Mouse (Mus musculus) neural tube, embryonic 11.5 days (tissue): Measurements from ENCODE around the gene Apex2. TPM values are rescaled to one million over a fixed set of nuclear protein-coding genes. Genes with fewer than 3 reads are reported as not detected.

ENCODE experiments used
- ATAC-seq: fragments of 200-750 bp; cut with Nextera tagmentation; 2 replicates; pipeline ENCODE4 v1.8.0; 2017; ENCODE audit warnings: moderate number of reproducible peaks, mild to moderate bottlenecking, moderate TSS enrichment, moderate library complexity; ENCODE audit not compliant: insufficient read depth, low FRiP score, low TSS enrichment
- DNase-seq: peaks from one replicate; pipeline ENCODE4 v3.0.0-alpha.2; 2015; ENCODE audit warnings: low spot score
- H3K27ac ChIP-seq: fragments of 300-500 bp; sonication (generic); 2 replicates; pipeline ENCODE4 v1.5.1; 2014; ENCODE audit warnings: low read depth, mild to moderate bottlenecking, low read length
- H3K27me3 ChIP-seq: fragments of 300-500 bp; sonication (generic); 2 replicates; pipeline ENCODE4 v1.6.1; 2014; ENCODE audit warnings: mild to moderate bottlenecking, low read length, mixed read lengths; ENCODE audit not compliant: control insufficient read depth, insufficient read depth
- H3K36me3 ChIP-seq: fragments of 300-500 bp; sonication (generic); 2 replicates; pipeline ENCODE4 v1.6.1; 2014; ENCODE audit warnings: mild to moderate bottlenecking, low read length, moderate library complexity, mixed read lengths; ENCODE audit not compliant: control insufficient read depth, insufficient read depth
- H3K4me1 ChIP-seq: fragments of 300-500 bp; sonication (generic); 2 replicates; pipeline ENCODE4 v1.6.1; 2014; ENCODE audit warnings: low read length, mixed read lengths; ENCODE audit not compliant: control insufficient read depth, insufficient read depth
- H3K4me2 ChIP-seq: fragments of 300-500 bp; sonication (generic); 2 replicates; pipeline ENCODE4 v1.6.1; 2014; ENCODE audit warnings: low read depth, mild to moderate bottlenecking, moderate library complexity
- H3K4me3 ChIP-seq: fragments of 300-500 bp; sonication (generic); 2 replicates; pipeline ENCODE4 v1.5.1; 2014; ENCODE audit warnings: low read depth, low read length
- H3K9ac ChIP-seq: fragments of 300-500 bp; sonication (generic); 2 replicates; pipeline ENCODE4 v1.6.1; 2014; ENCODE audit warnings: mild to moderate bottlenecking, low read length
- H3K9me3 ChIP-seq: fragments of 300-500 bp; sonication (generic); 2 replicates; pipeline ENCODE4 v1.6.1; 2016; ENCODE audit warnings: low read length; ENCODE audit not compliant: control insufficient read depth
- WGBS: fragments of 180-500 bp; shearing (Covaris S2); extraction: QIAGEN DNeasy Blood & Tissue Kit; methylation state at CpG from one replicate; pipeline ENCODE4 v1.1.7; 2014; 5-methylcytosine and 5-hydroxymethylcytosine counted together
- polyA plus RNA-seq: library from polyadenylated mRNA; unstranded; fragments of >200 nt; fragmentation: Nextera tagmentation; extraction: Ambion mirVana; gene quantifications from 2 replicates; pipeline ENCODE4 v1.2.1, GENCODE M21; 2014

Apex2 gene
- polyA plus RNA-seq, result 27.1 and 27.3 TPM in 2 replicates

DNA sequence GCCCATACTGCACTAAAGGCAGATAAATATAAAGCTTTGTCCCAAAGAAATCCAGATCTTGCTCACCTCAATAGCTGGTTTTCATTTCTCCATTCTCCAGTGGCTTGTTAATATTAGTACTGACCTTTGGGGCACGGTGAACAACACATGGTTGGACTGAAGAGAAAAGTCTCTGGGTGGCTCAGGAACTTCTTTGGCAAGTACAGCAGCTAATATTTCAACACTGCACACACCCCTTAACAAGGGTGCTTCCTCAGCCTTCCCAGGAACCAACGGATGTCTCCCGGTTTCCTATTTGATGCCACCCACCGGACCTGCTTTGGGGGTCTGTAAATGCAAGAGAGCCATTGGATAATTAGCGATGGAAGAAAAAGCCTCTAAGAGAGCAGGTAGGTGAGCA is at the start of gene Apex2:
Gene Apex2 (minus strand): TSS at position 173 of the 400 bp plus-strand sequence.
- Histone ChIP-seq H3K4me2 (no peak within 1 kb of the TSS), H3K27me3 (0 out of 2 replicates have a peak, but pooled peaks cover 2% of the 10 kb centered on the region), H3K9me3 (no peaks in the 10 kb centered on the region), H3K4me3 (no peak within 1 kb of the TSS), H3K9ac (no peak within 1 kb of the TSS), H3K36me3 (no peaks in the 10 kb centered on the region), H3K4me1 (no peaks in the 10 kb centered on the region), H3K27ac (no peak within 1 kb of the TSS)
- no peak for ATAC-seq
- 72% methylated on average over 5 of the region's 5 CpGs for WGBS
- DNase-seq, result no peak

DNA sequence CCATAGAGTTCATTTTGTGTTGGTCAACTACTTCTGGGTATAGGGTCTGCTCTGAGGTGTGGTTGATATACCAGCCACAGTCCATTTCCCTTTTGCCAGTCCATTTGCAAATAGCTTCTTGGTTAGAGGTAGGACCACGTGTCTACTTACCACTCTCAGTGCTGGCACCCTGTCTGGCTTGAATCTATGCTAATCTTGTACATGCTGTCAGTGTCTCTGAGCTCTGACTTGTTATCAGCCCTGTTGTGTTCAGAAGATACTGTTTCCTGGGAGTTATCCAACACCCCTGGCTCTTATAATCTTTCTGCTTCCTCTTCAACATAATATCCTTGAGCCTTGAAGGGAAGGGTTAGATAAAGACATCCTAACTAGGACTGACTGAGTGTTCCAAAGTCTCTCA is 46.8 kb upstream of the Apex2 start:
- Histone ChIP-seq H3K4me1 (no peaks in the 10 kb centered on the region), H3K4me2 (no peak overlapping the region), H3K9ac (no peak overlapping the region), H3K27ac (no peak overlapping the region), H3K9me3 (no peaks in the 10 kb centered on the region), H3K27me3 (no peaks in the 10 kb centered on the region), H3K36me3 (no peaks in the 10 kb centered on the region), H3K4me3 (no peak overlapping the region)
- ATAC-seq (no peak), DNase-seq (no peak)
- WGBS, result 65% methylated on average over 1 of the region's 1 CpGs

DNA sequence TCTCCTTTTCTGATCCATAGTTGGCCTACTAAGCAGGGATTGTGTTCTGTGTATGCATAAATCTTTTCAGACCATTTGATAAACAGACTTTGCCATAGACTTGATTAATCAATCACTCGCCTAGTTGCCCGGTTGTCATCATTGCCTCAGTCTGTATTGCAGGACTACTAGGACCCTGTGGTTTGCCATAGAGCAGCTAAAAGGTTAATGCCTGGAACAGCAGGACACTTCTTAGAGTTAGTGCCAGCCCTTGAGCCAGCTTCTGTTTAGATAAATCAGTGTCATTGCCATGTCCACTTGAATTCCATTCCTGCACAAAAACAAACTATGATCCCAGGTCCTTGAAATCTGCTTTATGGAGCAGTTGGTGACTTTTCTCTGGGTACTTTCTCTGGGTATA is 9.2 kb upstream of the Apex2 start:
- no peak overlapping the region for H3K27ac ChIP-seq
- no peaks in the 10 kb centered on the region for H3K27me3 ChIP-seq
- H3K9ac ChIP-seq, result no peak overlapping the region
- H3K4me2 ChIP-seq, result no peak overlapping the region
- H3K4me3 ChIP-seq, result no peak overlapping the region
- ATAC-seq, result no peak
- DNase-seq, result no peak
- no peaks in the 10 kb centered on the region for H3K9me3 ChIP-seq
- no peaks in the 10 kb centered on the region for H3K4me1 ChIP-seq
- 75% methylated on average over 2 of the region's 2 CpGs for WGBS
- no peaks in the 10 kb centered on the region for H3K36me3 ChIP-seq

DNA sequence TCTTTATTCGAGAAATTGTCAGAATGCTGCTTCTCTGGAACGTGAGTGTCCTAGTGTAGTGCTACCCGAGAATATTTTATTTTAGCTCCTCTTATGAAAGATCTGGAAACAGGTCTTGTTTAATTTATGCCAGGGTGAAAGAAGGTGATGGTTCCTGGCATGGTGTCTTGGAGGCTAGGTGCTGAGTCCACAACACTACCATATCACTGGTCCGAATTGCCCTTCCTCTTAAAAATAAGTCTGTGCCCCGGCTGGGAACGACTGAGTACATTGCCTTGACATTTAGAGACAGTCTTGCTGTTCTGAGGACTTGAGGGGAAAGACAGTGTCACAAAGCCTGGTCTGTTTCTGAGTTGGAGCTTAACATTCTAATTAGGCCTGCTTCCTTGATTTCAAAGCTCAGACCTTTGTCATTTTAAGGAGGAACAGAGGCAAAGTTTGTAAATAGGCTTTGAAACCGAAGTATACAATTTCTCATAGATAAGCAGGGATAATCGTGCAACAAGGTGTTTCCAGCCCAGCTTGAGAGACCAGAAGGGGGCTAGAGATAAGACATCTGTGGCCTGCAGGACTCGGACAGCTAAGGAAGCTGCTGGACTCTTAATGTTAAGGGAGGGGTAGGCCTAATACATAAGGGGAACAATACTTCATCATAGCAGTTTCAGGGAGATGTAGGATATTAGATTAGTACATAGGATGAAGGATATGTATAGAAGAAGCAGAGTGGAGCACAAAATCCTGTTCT is 5.5 kb upstream of the Apex2 start:
- 84% methylated on average over 9 of the region's 9 CpGs for WGBS
- DNase-seq, result no peak

DNA sequence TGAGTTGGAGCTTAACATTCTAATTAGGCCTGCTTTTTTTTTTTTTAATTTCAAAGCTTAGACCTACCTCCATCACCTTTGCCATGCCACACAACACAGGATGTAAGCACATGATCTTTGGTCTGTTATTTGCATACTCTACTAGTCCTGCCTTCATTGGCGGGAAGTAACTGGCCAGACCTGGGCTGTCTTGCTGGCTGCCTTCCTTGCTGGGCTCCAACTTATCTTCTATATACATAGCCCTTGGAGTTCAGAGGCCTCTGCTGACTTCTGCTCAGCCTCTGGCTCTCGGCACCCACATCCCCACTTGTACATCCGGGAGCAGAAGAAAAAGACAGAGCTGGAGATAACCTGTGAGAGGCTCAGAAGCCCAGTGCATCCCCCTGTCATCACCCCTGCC is 4.5 kb upstream of the Apex2 start:
- no peak overlapping the region for H3K4me2 ChIP-seq
- 0 out of 2 replicates have a peak, but pooled peaks cover 2% of the 10 kb centered on the region for H3K27me3 ChIP-seq
- no peak overlapping the region for H3K9ac ChIP-seq
- H3K36me3 ChIP-seq, result no peaks in the 10 kb centered on the region
- DNase-seq (no peak), ATAC-seq (no peak)
- H3K4me3 ChIP-seq, result no peak overlapping the region
- no peaks in the 10 kb centered on the region for H3K9me3 ChIP-seq
- H3K4me1 ChIP-seq, result no peaks in the 10 kb centered on the region
- WGBS, result 89% methylated on average over 3 of the region's 3 CpGs
- no peak overlapping the region for H3K27ac ChIP-seq

More for the DNA sequence above, 5.5 kb upstream of the Apex2 start:
- Histone ChIP-seq H3K4me1 (no peaks in the 10 kb centered on the region), H3K9me3 (no peaks in the 10 kb centered on the region), H3K4me2 (no peak overlapping the region), H3K9ac (no peak overlapping the region), H3K4me3 (no peak overlapping the region), H3K27me3 (0 out of 2 replicates have a peak, but pooled peaks cover 2% of the 10 kb centered on the region), H3K36me3 (no peaks in the 10 kb centered on the region), H3K27ac (no peak overlapping the region)
- ATAC-seq, result no peak

DNA sequence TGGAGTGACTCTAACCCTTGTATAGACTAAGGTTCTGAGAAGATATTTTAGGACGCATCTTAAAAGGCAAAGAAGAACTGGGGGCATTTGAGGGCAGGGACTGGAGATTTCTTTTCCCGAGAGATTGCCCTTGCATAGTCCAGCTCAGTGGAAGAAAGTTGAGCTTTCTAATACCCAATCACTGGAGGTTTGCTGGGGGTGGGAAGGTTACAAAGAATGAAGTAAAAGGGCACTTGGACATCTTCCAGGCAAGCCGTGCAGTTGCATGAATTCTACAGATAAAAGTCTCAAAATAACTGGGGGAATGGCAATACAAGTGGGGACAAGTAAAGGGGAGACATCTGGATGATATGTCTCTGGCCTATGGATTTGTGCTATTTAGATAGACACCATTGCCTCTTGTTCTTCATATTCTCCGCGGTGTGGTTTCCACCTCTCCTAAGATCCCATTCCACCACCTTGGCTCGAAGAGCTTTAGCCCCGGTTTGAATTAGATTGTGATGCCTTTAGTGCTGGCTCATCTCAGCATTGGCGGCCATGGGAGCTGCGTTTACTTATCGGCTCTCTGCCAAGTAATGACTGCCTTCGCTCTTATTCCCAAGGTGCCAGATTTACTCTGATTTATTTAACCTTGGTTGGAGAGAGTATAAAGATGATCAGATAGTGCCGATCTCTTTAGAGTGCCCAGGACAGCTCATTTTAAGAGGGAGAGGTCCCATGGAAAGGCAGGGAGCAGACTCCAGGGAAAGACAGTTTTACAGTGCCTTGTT is 3.8 kb upstream of the Apex2 start:
- Histone ChIP-seq H3K27ac (no peak overlapping the region), H3K9ac (no peak overlapping the region), H3K27me3 (0 out of 2 replicates have a peak, but pooled peaks cover 2% of the 10 kb centered on the region), H3K36me3 (no peaks in the 10 kb centered on the region), H3K4me2 (no peak overlapping the region), H3K4me3 (no peak overlapping the region), H3K4me1 (no peaks in the 10 kb centered on the region), H3K9me3 (no peaks in the 10 kb centered on the region)
- WGBS, result 87% methylated on average over 12 of the region's 12 CpGs
- ATAC-seq, result no peak
- DNase-seq, result no peak

DNA sequence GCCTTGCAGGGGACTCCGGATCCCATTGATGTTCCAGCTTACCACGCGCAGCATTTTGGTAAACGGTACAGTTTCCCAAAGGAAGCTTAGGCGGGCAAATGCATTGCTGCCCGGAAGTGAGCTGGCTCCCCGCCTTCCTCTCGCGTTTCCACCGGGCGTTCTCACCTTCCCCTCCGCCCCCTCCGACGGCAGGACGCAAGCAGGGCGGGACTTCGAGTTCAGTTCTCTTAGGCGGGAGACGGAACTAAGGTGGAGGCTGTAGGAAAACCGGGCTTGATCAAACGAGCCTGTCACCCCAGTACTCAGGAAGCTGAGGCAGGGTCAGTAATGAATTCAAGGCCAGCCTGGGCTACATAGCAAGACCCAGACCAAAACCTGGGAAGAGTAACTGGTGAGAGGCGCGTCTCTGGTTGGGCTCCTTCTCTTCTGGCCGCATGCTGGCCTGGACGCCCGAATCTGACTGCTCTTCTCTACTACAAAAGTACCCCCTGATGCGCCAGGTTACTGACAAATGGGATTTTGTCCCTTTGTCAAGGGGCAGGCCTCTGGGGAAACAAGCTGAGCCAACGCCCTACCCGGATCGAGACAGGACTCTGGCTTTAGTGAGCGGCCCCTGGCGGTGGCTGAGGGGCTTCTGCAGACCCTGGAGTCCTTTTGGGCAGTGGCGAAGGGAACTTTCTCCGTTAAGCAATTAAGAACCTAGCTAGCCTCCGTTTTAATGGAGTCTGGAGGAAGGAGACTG is 1.5 kb downstream of the Apex2 start, which contains the start of gene Pfkfb1:
Gene Pfkfb1 (plus strand): TSS at position 207 of the 742 bp plus-strand sequence.
- peak within 1 kb of the TSS; percentile 46 for H3K4me3 ChIP-seq
- 26% methylated on average over 33 of the region's 35 CpGs for WGBS
- H3K27me3 ChIP-seq, result 0 out of 2 replicates have a peak, but pooled peaks cover 2% of the 10 kb centered on the region
- H3K36me3 ChIP-seq, result no peaks in the 10 kb centered on the region
- DNase-seq, result peak; percentile 83
- H3K4me2 ChIP-seq, result peak within 1 kb of the TSS; percentile 56
- peak within 1 kb of the TSS; percentile 36; the same call in 1 of the 2 replicates for H3K27ac ChIP-seq
- no peaks in the 10 kb centered on the region for H3K4me1 ChIP-seq
- peak within 1 kb of the TSS; percentile 65 for H3K9ac ChIP-seq
- no peaks in the 10 kb centered on the region for H3K9me3 ChIP-seq
- ATAC-seq, result peak; percentile 83

DNA sequence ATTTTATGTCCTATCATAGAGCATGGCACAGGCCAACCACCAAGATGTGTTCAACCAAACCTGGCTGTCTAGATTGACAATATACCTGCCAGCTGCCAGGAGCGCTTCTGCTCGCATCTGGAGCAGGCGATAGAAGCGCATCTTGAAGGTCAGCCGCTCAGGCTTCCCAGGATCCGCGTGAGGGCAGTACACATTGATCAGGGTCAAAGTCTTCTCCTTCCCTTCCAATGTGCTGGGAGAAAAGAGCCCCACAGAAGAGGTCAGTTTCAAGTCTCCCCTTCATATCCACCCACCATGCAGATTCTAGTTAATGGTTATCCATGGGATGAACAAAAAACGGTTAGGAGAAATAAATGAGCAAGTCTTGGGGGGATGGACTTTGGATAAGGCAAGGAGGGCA is 4.6 kb downstream of the Apex2 start:
- Histone ChIP-seq H3K36me3 (0 out of 2 replicates have a peak, but pooled peaks cover 4% of the 10 kb centered on the region), H3K4me1 (no peaks in the 10 kb centered on the region), H3K27ac (no peak overlapping the region), H3K4me2 (no peak overlapping the region), H3K27me3 (no peaks in the 10 kb centered on the region), H3K4me3 (no peak overlapping the region), H3K9ac (no peak overlapping the region), H3K9me3 (no peaks in the 10 kb centered on the region)
- no peak for DNase-seq
- WGBS, result 95% methylated on average over 8 of the region's 8 CpGs
- no peak for ATAC-seq
